Mouse (Mus musculus) thymus, postnatal 25 days (tissue): Measurements from ENCODE around the gene 1700123L14Rik.
"Not testable (repeated sequence)": the region's sequence is repeated elsewhere in the genome, so short reads cannot be mapped to it uniquely, and the experiment has no call there.

Experiments
- DNase-seq: peaks from one replicate; pipeline ENCODE4 v3.0.0; 2022

1700123L14Rik gene

GRCm38 (mm10) chr6:96165818-96166379, at the start of gene 1700123L14Rik:
TSS of gene 1700123L14Rik (minus strand) at chr6:96166243.
- no peak for DNase-seq

GRCm38 (mm10) chr6:96205395-96205794, 39.4 kb upstream of the 1700123L14Rik start:
- no peak for DNase-seq

DNA sequence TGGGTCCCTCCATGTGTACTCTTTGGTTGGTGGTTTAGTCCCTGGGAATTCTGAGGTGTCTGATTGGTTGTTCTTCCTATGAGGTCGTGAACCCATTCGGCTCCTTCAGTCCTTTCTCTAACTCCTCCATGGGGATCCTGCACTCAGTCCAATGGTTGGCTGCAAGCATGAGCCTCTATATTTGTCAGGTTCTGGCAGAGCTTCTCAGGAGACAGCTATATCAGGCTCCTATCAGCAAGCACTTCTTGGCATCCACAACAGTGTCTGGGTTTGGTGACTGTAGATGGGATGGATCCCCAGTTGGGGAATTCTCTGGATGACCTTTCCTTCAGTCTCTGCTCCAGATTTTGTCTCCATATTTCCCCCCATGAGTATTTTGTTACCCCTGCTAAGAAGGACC, 32.9 kb upstream of the 1700123L14Rik start:
- not testable (repeated sequence) for DNase-seq

- no peak for DNase-seq
These were observed 20.5 kb upstream of the 1700123L14Rik start for GRCm38 (mm10) chr6:96186517-96186916.

- no peak for DNase-seq
These were observed 17.3 kb upstream of the 1700123L14Rik start for GRCm38 (mm10) chr6:96183392-96183791.

DNA sequence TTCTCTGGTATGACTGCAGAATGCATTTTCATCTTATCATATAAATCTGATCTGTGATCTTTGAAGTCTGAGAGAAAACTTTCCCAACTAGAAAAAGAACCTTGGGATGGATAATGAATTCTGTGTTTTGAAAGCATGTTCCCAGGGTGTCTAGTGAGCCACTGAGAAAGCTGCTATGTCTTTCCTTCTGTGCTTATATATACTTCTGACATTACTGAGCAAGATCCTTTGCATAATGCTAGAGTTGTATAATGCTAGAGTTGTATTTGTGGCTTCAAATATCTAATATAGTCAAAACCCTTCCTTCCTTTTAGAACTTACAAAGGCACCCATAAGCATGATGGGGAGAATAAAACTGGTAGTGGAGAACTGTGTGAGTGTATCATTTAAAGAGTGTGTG, 12.5 kb upstream of the 1700123L14Rik start:
- no peak for DNase-seq

- no peak for DNase-seq
These were observed 7.6 kb upstream of the 1700123L14Rik start for GRCm38 (mm10) chr6:96173681-96174080.

GRCm38 (mm10) chr6:96167031-96167430, 988 bp upstream of the 1700123L14Rik start:
- no peak for DNase-seq

- DNase-seq: no peak
These were observed 640 bp downstream of the 1700123L14Rik start for GRCm38 (mm10) chr6:96165403-96165802.

GRCm38 (mm10) chr6:96143326-96143725, 22.7 kb downstream of the 1700123L14Rik start:
- DNase-seq: no peak

DNA sequence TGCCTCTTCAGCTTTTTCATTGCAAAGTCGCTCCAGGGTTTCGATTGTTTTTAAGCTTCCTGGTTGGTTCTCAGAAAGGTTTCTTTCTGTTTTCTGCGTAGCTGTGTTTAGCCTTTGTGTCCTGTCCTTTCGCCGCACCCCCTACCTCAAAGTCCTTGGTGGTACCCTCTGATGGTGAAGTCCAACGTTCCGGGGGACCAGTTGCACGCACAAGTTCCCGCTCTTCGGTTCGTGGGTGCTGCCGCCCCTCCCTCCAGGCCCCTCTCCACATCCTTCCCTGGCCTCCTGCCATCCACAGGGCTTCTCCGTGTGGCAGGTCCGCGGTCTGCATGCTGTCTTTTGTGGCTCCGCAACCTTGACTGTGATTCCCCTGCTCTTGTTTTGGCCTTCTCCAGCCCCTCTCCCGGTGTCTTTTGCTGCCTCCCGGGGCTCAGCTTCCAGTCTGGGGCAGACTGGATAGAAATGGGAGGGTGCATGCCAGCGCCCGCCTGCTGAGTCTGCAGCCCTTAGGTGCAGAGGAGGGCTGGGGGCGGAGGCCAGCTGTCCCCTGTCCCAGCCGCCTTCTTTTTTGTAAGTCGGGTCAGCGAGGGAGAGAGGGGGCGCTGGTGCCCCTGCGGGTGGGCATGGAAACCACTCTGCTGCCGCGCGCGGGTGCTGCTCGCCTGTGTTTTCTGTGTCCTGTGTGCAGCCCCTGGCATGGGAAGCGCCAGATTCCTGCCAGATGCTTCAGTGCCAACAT, 49.3 kb downstream of the 1700123L14Rik start:
- no peak for DNase-seq

DNA sequence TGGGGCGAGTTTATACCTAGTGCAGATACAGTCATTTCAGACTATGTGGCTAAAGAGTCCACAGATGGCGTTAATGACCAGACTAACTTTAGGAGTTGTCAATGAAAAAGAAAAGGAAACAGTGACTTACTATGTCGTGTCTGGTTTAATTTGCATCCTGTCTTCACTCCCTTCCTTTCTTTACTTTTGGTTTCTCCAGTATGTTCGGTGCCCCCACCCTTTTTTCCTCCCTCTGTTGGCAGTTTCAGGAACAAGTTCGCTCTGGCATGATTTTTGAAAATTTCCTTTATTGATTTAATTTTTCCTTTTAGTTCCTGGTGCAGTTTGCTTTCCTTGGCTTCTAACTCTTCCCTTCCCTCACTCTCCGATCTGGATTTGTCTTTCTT, 49.9 kb downstream of the 1700123L14Rik start:
- no peak for DNase-seq
